Mouse (Mus musculus) induced T-regulatory cell, adult 2 months (primary cell): ENCODE results near the gene Olfr181.

Source experiments
- DNase-seq: peaks from one replicate; pipeline ENCODE4 v3.0.0-alpha.2; 2012; ENCODE audit warnings: low read depth

Olfr181 gene

DNA sequence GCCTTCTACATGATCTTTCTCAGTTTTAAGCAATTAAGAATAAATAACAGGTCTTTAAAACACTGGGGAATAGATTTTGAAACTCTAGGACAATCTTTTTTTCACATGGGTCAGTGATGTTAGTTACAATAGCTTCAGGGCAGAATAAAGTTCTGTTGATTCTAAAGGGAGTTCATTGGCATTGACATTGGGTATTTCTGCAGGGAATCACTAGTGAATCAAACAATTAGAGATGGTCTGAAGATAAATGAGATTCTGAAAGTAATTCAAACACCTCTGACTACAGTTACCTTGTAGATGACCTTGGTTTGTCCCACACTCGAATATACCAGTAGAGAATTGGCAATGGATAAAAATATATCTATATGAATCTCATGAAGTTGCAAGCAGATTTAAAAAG is at the start of gene Olfr181:
Gene Olfr181, minus strand, starts transcription at position 101 of the 400 bp plus-strand sequence.
- DNase-seq, result no peak

DNA sequence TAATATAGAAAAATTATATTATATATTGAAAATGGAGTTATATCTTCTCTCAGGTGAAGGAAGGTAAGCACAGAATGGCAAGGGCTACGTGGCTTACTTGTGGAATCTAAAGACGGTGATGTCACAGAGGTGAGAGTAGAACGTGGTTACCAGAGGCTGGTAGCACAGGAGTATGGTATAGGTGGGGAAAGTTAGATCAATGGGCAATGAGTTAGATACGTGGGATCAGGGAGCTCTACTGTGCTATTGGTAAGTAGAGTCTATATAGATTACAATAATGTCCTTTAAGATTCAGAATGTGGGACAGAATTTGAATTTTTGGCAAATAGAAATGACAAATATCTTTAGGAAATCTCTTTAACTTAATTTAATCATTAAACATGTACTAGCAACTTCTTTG is 737 bp upstream of the Olfr181 start, which contains the start of gene Olfr180:
Gene Olfr180, minus strand, starts transcription at position 101 of the 400 bp plus-strand sequence.
- no peak for DNase-seq

DNA sequence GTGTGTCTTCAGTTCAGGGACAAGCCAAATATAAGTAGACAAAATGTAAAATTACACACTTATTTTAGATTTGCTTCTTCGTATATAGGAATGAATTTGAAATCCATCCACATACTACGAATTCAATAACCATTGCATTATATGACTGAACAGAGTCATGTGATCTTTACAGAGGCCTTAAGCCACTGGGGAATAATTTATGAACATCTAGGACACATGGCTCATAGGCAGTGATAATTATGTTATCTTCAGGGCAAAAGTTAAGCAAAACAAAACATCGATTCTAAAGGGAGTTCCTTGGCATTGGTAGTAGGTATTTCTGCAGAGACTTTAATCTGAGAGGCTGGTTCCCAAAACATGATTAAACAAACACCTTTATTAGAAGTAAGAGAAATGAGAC is 36.6 kb downstream of the Olfr181 start, which contains the start of gene Olfr178:
Gene Olfr178, minus strand, starts transcription at position 101 of the 400 bp plus-strand sequence.
- no peak for DNase-seq

DNA sequence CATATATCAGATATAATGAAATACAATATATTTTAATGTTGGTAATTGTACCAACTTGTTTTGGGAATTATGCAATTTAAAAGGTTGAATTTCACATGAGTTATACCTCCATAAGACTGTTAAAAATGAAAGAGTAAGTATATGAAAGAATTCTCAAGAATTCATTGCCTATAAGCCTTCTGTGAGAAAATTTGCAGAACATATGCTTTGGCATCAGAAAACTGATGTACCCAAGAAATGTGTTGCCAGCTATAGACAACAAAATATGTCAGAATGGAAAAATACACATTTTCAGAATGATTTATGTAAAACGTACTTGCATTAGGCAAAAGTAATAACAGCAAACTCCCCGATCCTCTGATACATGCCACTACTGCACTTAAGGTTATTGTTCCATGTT is 44.1 kb downstream of the Olfr181 start:
- no peak for DNase-seq
